Mouse (Mus musculus) myocyte (in vitro differentiated cells): ENCODE results near the gene Dap. TPM values are rescaled to one million over a fixed set of nuclear protein-coding genes. Genes with fewer than 3 reads are reported as not detected.
A peak's percentile ranks its signal among the peaks of the same experiment; 100 is the strongest.

Experiments
- H3K27me3 ChIP-seq: one replicate; pipeline ENCODE4 v1.6.1; 2011; ENCODE audit not compliant: control insufficient read depth, insufficient read depth, insufficient read length
- H3K36me3 ChIP-seq: one replicate; pipeline ENCODE4 v1.6.1; 2011; ENCODE audit not compliant: control insufficient read depth, insufficient read depth
- H3K4me2 ChIP-seq: one replicate; pipeline ENCODE4 v1.6.1; 2011; ENCODE audit warnings: low read depth, control low read depth
- H3K4me3 ChIP-seq: one replicate; pipeline ENCODE4 v1.5.1; 2011; ENCODE audit warnings: mild to moderate bottlenecking, control low read depth, moderate library complexity
- H3K79me2 ChIP-seq: one replicate; pipeline ENCODE4 v1.6.1; 2011; ENCODE audit not compliant: control insufficient read depth, insufficient read depth
- H3ac ChIP-seq: one replicate; pipeline ENCODE4 v1.6.1; 2011; ENCODE audit not compliant: control insufficient read depth, insufficient read length
- CEBPB ChIP-seq: IDR thresholded peaks from 2 replicates; pipeline ENCODE4 v1.6.1; 2011; ENCODE audit warnings: mild to moderate bottlenecking, moderate library complexity; ENCODE audit not compliant: poor library complexity, insufficient read depth, severe bottlenecking
- E2F4 ChIP-seq: IDR thresholded peaks from one replicate; pipeline ENCODE4 v1.6.1; 2011; ENCODE audit warnings: mild to moderate bottlenecking, control low read depth, moderate library complexity; ENCODE audit not compliant: insufficient read depth
- MAX ChIP-seq: IDR thresholded peaks from one replicate; pipeline ENCODE4 v1.6.1; 2011; ENCODE audit warnings: low read depth, mild to moderate bottlenecking, control low read depth
- MYOD1 ChIP-seq, 3 experiments: IDR thresholded peaks; one replicate each; pipeline ENCODE4 v1.6.1; 2011; ENCODE audit warnings: control low read depth in 2 of 3, low read depth in 2 of 3, mild to moderate bottlenecking in 2 of 3, moderate library complexity in 1 of 3; ENCODE audit not compliant: insufficient read length in 2 of 3, control insufficient read depth in 1 of 3
- MYOG ChIP-seq, 3 experiments: IDR thresholded peaks; one replicate each; pipeline ENCODE4 v1.6.1; 2011; ENCODE audit warnings: control low read depth in 2 of 3, low read depth in 2 of 3, mild to moderate bottlenecking in 2 of 3; ENCODE audit not compliant: insufficient read length in 2 of 3, control insufficient read depth in 1 of 3, insufficient read depth in 1 of 3
- POLR2A ChIP-seq: IDR thresholded peaks from one replicate; pipeline ENCODE4 v1.6.1; 2011; ENCODE audit warnings: low read depth, mild to moderate bottlenecking, control low read depth, moderate library complexity; ENCODE audit not compliant: insufficient read length
- POLR2AphosphoS2 ChIP-seq: IDR thresholded peaks from one replicate; pipeline ENCODE4 v1.6.1; 2011; ENCODE audit warnings: low read depth, control low read depth; ENCODE audit not compliant: insufficient read length
- REST ChIP-seq: IDR thresholded peaks from one replicate; pipeline ENCODE4 v1.6.1; 2011; ENCODE audit warnings: mild to moderate bottlenecking, control low read depth, moderate library complexity; ENCODE audit not compliant: insufficient read depth, insufficient read length
- SRF ChIP-seq: IDR thresholded peaks from one replicate; pipeline ENCODE4 v1.6.1; 2011; ENCODE audit warnings: low read depth; ENCODE audit not compliant: control insufficient read depth, insufficient read length
- TCF12 ChIP-seq: IDR thresholded peaks from one replicate; pipeline ENCODE4 v1.6.1; 2011; ENCODE audit warnings: mild to moderate bottlenecking, control low read depth; ENCODE audit not compliant: poor library complexity, insufficient read depth, severe bottlenecking
- TCF3 ChIP-seq: IDR thresholded peaks from one replicate; pipeline ENCODE4 v1.6.1; 2011; ENCODE audit warnings: low read depth, control low read depth; ENCODE audit not compliant: insufficient read length
- USF1 ChIP-seq: IDR thresholded peaks from one replicate; pipeline ENCODE4 v1.6.1; 2011; ENCODE audit warnings: low read depth, mild to moderate bottlenecking, control low read depth, moderate library complexity
- polyA plus RNA-seq: library from polyadenylated mRNA; unstranded; fragments of >200 nt; fragmentation: generic; extraction: Trizol; gene quantifications from one replicate; pipeline ENCODE4 v1.2.1, GENCODE M21; 2012; ENCODE audit warnings: missing spikeins

Gene Dap
- polyA plus RNA-seq, 1 experiment: 417 TPM

DNA sequence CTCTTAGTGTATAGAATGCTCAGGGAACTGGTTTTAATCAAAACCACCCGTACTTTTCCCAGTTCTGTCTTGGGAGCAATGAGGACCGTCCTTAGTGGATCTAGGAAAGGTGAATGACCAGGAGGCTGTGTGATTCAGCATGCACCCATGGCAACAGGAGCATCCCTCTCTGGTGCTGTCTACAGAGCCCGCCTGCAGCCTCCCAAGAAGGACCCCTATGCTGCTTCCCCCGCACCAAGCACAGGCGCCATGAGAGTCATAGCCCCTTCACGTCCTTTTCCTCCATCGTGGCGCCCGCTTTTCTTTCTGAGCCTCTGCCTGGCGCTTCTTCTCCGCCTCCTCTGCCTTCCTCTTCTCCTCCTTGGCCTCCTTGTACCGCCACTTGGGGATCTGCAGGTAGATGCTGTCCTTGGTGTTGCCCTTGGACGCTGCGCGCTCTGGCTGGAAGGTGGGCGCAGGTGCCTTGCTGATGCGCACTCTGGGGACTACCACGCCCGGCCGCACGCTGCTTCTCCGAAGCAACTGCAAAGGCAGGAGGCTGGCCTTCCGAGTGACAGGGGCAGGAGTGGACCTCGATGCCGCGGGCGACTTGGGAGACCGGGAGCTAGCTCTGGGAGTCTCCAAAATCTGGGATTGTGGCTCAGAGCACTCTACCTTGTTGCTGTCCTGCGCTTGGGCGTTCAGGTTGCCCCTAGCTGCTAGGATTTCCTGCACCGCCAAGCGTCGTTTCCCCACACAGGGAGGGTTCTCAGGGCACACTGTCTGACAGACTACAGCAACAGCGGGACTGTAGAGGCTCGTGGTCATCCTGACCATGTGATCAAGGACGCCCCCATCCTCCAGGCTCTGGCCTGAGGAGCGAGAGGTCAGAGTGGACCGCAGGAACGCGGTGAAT, 73.0 kb downstream of the Dap start:
- Histone ChIP-seq H3K4me2 (no peak overlapping the region), H3K79me2 (no peaks in the 10 kb centered on the region), H3K36me3 (no peaks in the 10 kb centered on the region), H3K27me3 (no peaks in the 10 kb centered on the region), H3ac (no peak overlapping the region), H3K4me3 (no peak overlapping the region)
- TF ChIP-seq CEBPB (no peak), USF1 (no peak), POLR2A (no peak), E2F4 (no peak), MAX (no peak)

DNA sequence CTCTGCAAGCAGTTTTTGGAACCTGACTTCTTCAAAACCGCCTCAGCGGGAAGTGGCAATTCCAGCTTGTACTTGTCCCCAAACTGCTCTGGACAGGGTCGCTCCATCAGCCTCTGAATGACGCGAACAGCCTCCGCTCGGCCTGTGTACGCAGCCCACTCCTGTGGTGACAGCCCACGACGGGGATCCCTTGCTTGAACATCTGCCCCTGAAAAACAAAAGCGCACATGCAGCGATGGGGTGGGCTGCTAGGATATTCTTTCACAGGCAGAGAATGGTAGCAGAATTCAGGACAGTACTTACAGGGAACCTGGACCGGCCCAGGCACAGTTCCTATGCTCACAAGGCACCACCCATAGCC, 73.6 kb downstream of the Dap start:
- no peak overlapping the region for H3K4me3 ChIP-seq
- H3K4me2 ChIP-seq: no peak overlapping the region
- TF ChIP-seq SRF (no peak), POLR2AphosphoS2 (no peak), E2F4 (no peak), TCF3 (no peak), TCF12 (no peak), CEBPB (no peak), MAX (no peak), USF1 (no peak), REST (no peak), MYOG (IDR thresholded peaks at IDR 0.05; ENCODE audit: control insufficient read depth in 1 of 3, insufficient read depth in 1 of 3, insufficient read length in 2 of 3, low read depth in 2 of 3) (no peak)

DNA sequence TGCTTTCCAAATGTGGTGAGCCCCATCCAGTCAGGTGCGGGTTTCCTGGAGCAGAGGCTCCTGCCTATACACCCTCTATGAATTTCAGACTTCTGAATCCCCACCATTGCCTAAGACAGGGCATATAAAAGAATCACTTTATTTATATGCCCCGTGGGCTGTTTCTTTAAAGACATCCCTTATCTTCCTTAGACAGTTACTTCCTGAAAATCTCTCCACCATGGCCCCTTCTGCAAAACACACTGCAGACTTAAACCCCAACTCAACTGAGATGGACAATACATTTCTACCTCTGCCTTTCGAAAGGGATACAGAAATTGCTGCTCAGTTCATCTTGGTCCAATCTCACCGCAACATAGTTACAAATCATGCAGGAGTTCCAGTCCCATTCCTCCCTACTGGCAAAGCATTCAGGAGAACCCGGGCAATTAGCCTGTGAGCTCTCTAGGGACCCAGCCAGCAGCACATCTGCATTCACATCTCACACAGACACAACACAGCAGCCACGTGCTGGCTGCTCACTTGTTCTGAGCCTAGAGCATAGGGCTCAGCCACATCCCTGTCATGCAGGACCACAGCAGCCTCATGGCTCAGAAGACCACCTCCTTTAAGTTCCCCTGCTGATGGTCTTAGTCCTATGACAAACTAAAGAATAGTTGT, 75.3 kb downstream of the Dap start:
- Histone ChIP-seq H3K4me3 (no peak overlapping the region), H3ac (no peak overlapping the region), H3K79me2 (no peaks in the 10 kb centered on the region), H3K36me3 (no peaks in the 10 kb centered on the region), H3K4me2 (no peak overlapping the region), H3K27me3 (no peaks in the 10 kb centered on the region)
- TF ChIP-seq MYOG (IDR thresholded peaks at IDR 0.05; ENCODE audit: control insufficient read depth in 1 of 3, insufficient read depth in 1 of 3, insufficient read length in 2 of 3, low read depth in 2 of 3): no peak
- no peak for TF ChIP-seq POLR2A
- TF ChIP-seq TCF3: no peak
- TF ChIP-seq USF1: no peak
- TF ChIP-seq SRF: no peak
- no peak for TF ChIP-seq REST
- TF ChIP-seq MYOD1 (IDR thresholded peaks at IDR 0.05; ENCODE audit: control insufficient read depth in 1 of 3, insufficient read length in 2 of 3, low read depth in 2 of 3): no peak
- TF ChIP-seq POLR2AphosphoS2: no peak
- TF ChIP-seq MAX: no peak
- no peak for TF ChIP-seq CEBPB
- TF ChIP-seq E2F4: no peak
- no peak for TF ChIP-seq TCF12

More for the DNA sequence above, 73.6 kb downstream of the Dap start:
- H3K27me3 ChIP-seq: no peaks in the 10 kb centered on the region
- H3K79me2 ChIP-seq: no peaks in the 10 kb centered on the region
- no peak overlapping the region for H3ac ChIP-seq
- no peaks in the 10 kb centered on the region for H3K36me3 ChIP-seq

DNA sequence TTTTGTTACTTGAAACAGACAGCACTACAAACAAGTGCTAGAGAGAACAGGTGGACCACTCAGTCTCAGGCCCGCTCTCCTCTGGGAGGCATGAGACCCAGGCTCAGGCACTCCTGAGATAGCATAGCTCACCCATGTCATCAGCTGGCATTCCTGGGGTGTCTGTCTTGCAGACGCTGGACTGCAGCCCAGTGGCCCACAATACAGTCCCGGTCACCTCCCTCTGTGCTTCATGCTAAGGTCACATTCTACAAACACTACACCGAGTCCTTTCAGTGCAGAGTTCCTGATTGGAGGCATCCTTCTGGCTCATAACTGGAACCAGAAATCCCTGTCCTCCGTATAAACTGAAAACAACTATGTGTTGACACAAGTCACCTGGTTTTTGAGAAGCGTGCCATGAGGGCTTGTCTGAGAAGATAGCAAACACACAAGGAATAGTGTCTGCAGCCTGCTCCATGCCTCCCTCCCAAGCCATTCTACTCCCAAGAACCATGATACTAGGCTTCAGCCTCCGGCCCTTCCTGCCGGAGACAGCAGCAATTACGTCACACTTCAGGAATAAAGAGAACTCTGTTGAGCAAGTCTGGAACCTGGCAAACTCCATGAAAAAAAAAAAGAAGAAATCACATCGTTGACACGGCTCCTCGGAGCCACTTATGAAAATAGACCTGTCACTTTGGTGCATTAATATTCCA, 78.3 kb downstream of the Dap start:
- Histone ChIP-seq H3K27me3 (no peaks in the 10 kb centered on the region), H3K79me2 (no peaks in the 10 kb centered on the region), H3ac (no peak overlapping the region), H3K36me3 (no peaks in the 10 kb centered on the region), H3K4me3 (no peak overlapping the region), H3K4me2 (no peak overlapping the region)
- TF ChIP-seq SRF (no peak), MAX (no peak), MYOG (IDR thresholded peaks at IDR 0.05; ENCODE audit: control insufficient read depth in 1 of 3, insufficient read depth in 1 of 3, insufficient read length in 2 of 3, low read depth in 2 of 3) (peak in 1 of 3 experiments; percentile 61), MYOD1 (IDR thresholded peaks at IDR 0.05; ENCODE audit: control insufficient read depth in 1 of 3, insufficient read length in 2 of 3, low read depth in 2 of 3) (peak in 1 of 3 experiments; percentile 53)
